Mouse (Mus musculus) inflammation-experienced regulatory T-cells, adult 6 months (primary cell): ENCODE data around the gene Trim46. TPM values are rescaled to one million over a fixed set of nuclear protein-coding genes. Genes with fewer than 3 reads are reported as not detected.
"Not testable (repeated sequence)": the region's sequence is repeated elsewhere in the genome, so short reads cannot be mapped to it uniquely, and the experiment has no call there.

Source experiments
- ATAC-seq: one replicate; pipeline ENCODE4 v1.8.0; 2017
- polyA plus RNA-seq, 3 experiments: library from polyadenylated mRNA; unstranded; fragments of 100-300 nt; shearing (Covaris generic); gene quantifications; one replicate each; pipeline ENCODE4 v1.2.1; 2017

Trim46 gene
- polyA plus RNA-seq, 3 experiments from 2014 or later = 2.6 to 5.5 (median 3.4) TPM

DNA sequence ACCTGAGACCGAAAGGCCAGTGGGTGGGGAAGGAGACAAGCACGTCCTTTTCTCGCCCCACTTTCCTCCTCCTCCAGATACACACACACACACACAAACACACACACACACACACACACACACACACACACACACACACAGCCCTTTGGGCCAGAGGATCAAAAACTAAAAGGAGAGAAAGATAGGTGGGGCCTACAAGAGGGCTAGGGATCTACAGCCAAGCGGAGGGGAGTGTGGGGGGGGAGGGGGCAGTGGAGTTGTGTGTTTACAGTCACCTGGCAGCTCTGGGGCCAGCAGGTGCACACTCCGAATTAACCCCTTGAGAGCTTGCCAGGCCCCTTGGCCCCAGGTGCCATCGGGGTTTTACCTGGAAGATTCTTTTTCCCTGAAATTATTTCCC lies 13.5 kb downstream of the Trim46 start:
- no peak for ATAC-seq

DNA sequence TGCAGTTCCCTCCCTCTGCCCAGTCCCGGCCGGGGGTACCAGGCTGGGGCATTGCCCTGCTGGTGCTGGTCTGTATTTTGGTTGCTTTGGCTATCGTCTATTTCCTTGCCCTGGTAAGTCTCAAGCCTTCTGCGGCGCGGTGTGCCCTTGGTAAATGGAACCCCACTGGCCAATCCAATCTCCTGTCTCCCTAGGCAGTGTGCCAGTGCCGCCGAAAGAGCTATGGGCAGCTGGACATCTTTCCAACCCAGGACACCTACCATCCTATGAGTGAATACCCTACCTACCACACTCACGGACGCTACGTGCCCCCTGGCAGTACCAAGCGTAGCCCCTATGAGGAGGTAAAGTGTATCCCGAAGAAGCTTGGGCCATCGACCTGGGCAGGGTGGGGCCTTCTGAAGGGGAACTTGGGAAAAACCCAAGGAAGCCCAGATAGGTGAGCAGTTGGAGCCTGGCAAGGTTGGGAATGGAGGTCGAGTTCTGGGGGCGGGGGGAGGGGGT lies 14.3 kb downstream of the Trim46 start:
- ATAC-seq = no peak

DNA sequence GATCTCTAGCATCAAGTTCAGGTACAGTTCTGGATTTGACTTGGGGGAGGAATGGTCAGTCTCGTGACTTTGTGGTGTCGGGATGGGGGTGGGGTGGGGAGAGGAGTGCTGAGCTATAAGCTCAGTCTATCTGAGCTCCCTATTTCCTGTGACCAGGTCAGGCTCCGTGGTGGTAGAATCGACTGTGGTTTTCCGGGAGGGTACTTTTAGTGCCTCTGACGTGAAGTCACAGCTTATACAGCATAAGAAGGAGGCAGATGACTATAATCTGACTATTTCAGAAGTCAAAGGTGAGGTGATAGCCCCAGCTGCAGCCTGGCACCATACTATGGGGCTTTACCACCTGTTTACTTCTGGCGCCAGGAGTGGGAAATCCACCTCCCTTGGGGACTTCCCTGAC lies 14.8 kb downstream of the Trim46 start:
- ATAC-seq = peak; percentile 64

DNA sequence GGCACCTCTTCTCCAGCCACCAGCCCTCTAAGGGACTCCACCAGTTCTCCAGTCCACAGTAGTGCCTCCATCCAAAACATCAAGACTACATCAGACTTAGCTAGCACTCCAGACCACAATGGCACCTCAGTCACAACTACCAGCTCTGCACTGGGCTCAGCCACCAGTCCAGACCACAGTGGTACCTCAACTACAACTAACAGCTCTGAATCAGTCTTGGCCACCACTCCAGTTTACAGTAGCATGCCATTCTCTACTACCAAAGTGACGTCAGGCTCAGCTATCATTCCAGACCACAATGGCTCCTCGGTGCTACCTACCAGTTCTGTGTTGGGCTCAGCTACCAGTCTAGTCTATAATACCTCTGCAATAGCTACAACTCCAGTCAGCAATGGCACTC lies 15.5 kb downstream of the Trim46 start:
- ATAC-seq = no peak

DNA sequence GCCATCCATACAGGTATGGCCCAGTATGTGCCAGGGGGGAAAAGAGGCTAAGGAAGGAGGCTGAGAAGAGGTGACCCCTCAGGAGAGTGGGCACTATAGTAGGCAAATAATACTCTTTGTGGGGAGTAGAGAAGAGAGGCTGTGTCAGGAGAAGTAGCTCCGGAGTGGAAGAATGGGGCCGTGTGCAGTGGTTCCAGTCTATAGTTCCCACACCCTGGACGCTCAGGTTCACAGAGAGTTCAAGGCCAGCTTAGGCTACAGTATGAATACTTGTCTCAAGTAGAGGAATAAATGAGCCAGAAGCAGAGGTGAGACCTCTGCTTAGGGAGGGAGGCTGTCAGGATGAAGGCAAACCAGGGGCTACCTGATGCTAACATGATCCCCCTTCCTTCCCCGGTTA lies 16.8 kb downstream of the Trim46 start:
- ATAC-seq = no peak

DNA sequence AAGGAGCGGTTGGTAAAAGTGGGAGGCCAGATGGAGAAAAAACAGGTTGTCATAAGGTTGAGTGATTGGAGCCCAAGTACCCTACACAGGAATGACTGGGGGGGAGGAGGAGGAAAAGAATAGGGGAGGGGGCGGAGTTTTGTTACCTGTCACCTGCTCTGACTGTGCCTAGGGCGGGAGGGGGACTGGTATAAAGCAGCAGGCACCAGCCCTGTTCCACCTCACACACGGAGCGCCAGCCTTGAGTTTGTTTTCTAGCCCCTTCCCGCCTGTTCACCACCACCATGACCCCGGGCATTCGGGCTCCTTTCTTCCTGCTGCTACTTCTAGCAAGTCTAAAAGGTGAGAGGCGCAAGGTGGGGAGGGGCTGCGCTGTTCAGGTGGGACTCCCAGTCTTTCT lies 17.3 kb downstream of the Trim46 start, which contains the start of gene Muc1:
Gene Muc1, plus strand, starts transcription at position 222 of the 400 bp plus-strand sequence.
- ATAC-seq = no peak

DNA sequence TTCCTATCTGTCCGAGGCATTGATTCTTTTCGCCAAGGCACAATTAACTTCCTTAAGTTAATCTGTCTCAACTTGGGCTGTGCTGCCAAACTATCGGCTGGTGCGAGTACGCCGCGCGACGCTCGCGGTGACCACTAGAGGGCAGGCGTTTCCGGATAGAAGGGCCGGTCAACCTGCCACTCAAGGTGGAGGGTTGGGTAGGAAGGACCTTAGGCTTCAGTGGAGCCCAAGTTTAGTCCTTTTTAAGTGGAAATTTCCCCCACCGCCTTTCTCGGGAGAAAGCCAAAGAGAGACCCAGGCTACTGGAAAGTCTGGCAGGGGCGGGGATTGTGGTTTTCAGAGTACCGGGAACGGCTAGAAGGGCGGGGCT lies 17.9 kb downstream of the Trim46 start:
- peak; percentile 51 for ATAC-seq

DNA sequence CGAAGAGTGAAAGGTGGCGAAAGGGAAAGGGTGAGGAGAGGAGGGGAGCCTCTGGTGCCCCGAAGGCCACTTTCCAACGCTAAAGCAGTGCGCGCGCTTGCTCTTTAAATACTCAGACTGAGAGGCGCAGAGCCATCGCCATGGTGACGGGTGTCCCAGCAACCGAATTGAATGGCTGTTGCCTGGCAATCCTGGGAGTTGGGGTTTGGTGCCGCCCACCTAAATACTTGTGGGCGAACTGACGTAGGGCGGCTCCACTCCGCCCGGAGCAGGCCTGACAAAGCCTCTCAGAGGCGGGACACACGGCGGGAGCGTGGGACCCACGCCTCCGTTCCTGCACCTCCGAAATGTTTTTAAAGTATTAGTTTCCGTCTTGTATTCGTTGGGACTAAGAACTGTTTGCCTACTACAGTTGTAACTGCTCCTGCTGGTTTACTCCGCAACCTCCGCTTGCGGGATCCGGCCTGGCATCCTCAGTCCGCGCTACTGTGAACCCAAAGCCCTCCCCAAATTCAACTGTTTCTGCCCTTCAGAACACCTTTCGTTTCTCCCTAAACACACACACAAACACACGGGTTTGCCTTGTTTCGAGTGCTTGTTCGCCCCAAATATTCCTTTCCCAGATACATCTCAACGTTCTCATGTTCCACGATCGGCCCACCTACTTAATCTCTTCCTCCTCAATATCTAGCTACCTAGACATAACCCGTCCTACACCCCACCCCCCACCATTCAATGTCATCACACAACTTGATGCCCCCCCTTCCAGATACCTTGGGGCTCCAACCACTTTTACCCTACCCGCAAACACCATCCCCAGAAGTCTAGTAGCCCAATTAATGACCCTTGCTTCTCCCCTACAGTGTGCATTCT lies 18.6 kb downstream of the Trim46 start:
- peak; percentile 51 for ATAC-seq

DNA sequence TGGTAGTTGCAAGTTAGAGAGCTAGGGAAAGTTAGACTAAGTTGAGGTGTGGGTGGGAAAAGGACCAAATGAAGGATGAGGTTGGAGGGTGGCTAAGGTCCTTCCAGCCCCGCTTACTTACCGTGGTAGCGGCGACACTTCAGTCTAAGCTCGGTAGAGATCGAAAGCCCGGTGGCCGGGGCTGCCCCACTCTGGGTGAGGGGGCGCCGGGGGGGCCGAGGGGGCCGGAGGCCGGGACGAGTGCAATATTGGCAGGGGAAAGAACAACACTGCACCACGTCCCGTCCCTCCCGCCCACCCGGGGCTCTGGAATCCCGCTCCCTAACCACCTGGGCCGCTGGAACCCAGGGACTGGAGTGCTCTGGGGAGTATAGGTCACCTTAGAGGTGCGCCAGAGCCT lies 19.2 kb downstream of the Trim46 start, which contains the start of gene Mtx1:
Gene Mtx1, minus strand, starts transcription at position 189 of the 400 bp plus-strand sequence.
- no peak for ATAC-seq

DNA sequence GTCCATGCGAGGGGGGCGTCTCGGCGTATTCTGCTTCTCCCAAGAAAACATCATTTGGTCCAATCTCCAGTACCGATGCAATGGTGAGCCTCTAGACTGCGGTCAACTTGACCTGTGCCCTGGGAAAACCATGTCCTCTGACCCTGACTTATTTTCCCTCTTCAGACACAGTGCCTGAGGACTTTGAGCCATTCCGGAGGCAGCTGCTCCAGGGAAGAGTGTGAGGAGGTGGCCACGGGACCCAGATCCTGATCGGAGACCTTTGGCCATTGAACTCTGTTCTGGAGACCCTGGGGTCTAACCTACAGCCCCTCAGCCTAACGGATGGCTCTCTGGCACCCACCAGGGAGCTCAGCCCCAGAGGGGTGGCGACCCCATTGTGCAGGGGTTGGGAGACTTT lies 19.7 kb downstream of the Trim46 start:
- ATAC-seq = no peak

DNA sequence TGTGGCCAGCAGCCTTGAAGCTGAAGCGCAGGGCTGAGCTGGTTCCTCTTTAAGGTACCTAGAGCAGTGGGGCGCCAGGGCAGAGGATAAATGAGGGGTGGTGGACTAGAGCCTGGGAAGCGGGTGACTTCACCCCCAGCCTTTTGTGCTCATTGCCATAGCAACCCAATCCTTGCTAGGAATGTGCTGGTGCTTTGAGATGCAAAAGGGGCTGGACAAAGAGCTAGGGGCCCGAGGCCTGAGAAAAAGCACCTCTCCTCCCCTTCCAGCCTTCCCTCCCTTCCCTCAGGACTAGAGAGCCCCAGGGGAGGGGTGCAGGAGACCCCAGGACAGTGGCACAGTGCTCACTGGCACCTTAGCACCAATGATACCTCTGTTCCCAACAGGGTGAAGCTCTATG lies 20.2 kb downstream of the Trim46 start:
- ATAC-seq = no peak

DNA sequence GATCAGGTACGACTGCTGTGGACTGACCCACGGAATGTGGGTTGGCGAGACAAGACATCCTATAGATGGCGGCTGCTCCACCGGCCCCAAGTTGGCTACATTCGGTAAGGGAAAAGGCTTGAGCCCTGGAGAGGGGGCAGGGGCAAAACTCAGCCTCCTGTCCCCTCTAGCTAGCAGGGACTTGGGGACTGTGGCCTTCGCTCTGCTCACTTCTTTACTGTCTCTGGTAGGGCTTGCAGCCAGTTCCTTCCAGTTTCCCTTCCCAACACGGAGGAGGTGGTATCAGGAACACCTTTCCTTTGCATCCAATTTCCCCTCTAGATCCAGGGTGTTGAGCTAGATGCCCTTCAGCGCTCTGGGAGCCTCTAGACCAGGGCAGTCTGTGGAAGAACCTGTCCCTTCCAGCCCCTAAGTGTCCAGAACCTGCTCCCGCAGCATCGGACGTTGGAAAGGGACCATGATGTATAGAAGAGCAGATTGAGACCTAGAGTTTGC lies 20.7 kb downstream of the Trim46 start:
- no peak for ATAC-seq

DNA sequence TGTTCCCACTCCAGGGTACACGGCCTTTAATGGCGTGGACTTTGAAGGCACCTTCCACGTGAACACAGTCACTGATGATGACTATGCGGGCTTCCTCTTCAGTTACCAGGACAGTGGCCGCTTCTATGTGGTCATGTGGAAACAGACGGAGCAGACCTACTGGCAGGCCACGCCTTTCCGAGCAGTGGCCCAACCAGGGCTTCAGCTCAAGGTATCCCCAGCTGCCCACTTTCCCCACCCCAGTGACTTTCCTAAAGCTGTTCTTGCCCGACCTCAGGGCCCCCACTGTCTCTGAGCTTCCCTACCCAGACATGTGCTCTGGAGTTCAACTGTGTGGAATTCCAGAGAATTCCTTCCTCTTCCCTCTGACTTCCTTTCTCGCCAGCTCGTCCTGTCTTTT lies 21.3 kb downstream of the Trim46 start:
- no peak for ATAC-seq

DNA sequence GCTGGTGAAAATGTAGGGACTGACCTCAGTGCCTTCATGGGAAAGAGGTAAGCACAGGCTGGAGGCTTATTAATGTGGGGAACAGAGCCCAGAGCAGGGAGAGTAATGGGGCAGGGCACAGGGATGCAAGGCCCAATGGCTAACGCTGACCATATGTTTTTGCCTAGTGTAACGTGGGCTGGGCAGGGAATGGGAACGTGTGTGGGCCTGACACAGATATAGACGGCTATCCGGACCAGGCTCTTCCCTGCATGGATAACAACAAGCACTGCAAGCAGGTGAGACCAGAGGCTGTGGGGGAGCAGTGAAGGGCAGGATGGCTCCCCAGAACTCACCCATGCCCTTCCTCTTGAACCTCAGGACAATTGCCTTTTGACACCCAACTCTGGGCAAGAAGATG lies 24.9 kb downstream of the Trim46 start:
- ATAC-seq = no peak

DNA sequence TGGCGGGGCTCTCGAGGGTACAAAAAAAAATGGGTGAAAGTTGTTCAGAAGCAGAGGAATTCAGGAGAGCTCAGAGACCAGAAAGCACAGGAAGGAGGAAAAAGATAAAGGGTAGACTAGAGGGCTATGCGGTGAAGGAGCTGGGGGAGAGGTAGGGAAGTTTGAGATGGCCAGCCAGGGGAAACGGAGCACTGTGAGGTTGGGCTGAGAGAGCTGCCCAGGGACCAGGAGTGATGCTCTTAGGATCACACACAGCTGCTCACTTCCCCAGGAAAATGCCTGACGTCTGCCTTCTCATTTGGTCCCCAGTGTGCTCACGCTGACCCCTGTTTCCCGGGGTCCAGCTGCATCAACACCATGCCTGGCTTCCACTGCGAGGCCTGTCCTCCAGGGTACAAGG lies 26.6 kb downstream of the Trim46 start:
- no peak for ATAC-seq

DNA sequence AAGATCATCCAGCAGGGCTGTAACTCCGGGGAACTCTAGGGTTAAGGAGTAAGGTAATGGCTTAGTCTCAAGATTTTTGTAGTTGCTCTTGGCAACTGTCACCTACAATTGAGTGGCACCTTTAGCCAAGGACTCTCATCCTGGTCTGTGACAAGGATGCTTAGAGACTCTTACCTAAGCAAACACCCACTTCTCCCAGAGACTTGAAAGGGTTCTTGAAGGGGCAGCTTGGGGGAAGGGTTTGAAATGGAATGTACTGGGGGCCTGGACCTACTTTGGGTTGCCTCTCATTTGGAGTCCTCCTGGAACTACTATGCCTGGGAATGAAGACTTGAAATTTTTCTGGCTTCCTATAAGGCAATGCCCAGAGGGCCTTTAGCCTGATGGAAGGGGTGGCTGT lies 27.8 kb downstream of the Trim46 start:
- ATAC-seq = no peak

DNA sequence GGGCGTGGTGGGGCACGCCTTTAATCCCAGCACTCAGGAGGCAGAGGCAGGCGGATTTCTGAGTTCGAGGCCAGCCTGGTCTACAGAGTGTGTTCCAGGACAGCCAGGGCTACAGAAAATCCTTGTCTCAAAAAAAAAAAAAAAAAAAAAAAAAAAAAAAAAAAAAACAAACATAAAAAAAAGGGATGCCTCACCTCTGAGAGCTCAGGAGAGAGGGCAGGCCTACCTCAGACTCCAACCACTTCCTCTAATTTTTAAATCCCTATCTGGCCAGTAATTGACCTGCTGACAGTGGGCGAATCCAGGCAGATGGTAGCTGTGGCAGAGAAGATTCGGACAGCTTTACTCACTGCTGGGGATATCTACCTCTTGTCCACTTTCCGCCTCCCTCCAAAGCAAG lies 29.7 kb downstream of the Trim46 start:
- not testable (repeated sequence) for ATAC-seq

DNA sequence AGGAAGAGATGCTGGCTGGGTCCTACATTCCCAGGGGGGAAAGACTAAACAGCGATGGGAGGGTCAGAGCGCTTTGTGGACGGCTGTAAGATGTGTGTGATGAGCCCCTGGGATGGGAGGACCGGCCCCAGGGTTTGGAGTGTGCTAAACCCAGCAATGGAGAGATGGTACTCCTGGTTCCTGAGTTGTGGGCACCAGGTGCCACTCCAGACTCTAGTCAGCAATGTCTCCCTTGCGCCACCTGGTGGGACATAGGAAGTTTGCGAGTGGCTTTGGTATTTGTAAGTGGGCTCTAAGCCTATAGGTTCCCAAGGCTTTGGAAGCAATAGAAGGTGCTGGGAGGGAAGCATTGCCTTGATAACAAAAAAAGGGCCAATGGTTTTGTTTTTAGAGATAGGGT lies 30.3 kb downstream of the Trim46 start:
- peak; percentile 39 for ATAC-seq

DNA sequence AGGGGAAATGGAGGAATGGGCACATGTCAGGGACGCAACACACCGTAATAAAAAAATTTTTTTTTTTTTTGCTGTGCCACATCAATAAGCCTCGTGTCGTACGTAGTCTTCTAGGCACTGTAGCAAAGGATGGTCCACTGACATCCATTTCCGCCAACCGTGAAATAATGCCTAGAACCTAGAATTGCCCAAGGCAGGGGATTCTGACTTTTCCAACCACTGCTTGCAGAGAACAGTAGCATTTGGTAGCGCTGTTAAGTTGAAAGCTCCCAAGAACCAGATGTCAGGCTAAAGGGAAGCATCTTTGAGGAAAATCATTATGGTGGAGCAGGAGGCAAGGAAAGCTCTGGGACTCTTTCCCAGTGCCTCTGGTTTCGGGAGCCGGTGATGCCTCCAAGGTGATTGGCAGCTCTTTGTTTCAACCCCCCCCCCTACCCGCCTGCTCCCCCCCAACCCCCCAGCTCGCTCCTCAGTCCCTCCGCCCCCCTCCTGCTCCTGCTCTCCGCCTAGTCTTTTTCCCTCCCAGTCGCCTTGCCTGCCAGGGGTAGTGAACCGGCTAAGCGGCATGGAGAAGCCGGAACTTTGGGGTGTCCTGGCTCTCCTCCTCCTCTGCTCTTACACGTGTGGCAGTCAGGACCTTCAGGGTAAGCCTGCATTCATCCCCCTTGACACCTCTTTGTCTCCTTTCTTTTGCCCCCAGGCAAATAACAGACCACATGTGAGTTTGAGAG lies 31.3 kb downstream of the Trim46 start, which contains the start of gene Thbs3:
Gene Thbs3, plus strand, starts transcription at position 500 of the 731 bp plus-strand sequence.
- ATAC-seq = peak; percentile 51

DNA sequence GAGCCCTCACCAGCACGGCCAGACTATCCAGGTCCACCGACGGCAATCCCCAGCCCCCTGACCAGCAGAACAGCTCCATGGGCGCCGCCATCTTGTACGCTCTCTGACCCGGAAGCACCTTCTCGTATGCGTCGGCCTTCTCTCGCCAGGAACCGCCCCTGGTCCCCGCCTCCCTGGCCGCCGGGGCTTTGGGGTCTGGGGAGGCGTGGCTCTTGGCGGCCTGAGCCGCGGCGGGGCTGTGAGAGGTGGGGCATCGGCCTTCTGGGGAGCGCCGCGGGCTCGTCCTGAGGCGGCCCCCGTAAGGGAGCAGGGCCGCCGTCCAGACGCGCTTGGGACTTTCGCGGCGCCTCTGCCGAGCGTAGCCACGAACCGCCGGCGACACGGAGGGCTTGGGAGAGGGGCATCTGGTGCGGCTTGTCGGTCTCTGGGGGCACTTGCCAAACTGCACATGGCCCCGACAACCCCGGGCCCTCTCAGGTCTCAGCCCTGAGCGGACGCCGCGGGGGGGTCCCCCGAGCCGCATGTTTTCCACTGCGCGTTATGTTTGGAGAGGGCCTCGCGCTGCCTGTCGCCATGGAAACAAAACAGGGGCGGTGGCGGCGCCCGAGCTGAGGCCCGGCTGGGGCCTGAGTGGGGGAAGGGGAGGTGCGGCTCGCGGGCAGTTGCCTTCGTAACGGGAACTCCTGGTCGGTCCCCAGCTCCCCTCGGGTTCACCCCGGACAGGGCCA lies 32.1 kb downstream of the Trim46 start:
- peak; percentile 86 for ATAC-seq

DNA sequence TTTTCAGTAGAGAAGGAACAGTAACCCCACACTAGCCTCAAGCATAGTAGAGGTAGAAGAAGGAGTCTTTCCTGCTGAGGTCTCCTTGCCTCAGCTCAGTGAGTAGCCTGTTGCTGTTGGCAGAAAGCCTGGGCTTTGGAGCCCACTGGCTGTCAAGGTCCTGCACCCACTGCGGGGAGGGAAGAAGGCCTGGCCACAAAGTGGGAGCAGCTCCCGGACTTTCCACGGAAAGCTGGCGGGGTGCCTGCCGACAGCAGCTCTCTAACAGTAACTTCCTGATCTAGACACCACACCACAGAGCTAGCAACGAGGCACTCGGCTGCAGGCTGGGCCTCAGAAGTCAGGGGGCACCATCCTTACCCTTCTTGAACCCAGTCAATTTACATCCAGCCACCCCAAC lies 35.4 kb downstream of the Trim46 start:
- ATAC-seq = no peak

DNA sequence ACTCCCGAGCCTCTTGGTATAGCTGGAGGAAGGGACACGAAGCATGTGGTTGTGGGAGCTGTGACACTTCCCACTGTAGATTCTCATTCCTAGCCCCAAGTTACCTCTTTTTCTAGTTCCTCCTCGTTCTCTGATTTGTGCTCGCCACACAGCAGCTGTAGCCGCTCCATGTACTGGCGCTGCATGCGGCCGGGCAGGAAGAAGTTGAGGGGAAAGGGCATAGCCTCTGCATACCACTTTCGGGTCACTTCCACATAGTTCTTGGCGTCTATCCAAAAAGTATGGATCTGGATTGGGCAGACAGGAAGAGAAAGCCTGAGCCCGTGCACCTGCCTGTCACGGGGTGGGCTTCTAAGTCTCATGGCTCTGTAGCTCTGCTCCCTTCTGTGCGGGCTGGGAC lies 35.9 kb downstream of the Trim46 start:
- no peak for ATAC-seq

DNA sequence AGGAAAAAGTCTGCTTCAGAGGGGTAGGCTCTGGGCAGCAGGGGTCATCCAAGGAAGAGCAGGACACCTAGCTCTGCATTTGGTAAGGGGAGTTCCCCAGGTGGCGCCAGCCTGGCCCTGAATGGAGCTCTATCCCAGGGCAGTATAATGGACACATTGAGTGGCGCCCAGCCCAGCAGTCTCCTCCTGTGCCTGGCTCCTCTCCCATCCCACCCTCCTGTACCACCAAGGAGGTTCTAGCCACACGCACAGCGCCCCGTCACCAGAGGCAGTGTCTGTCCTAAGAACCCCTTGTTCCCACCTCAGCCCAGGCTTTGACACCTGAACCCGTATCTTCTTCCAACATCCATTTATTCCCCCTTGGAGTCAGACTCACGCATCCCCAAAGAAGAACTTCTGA lies 36.4 kb downstream of the Trim46 start:
- no peak for ATAC-seq
